Mouse (Mus musculus) liver, embryonic 13.5 days (tissue): ENCODE measurements around the gene Rsrp1. TPM values are rescaled to one million over a fixed set of nuclear protein-coding genes. Genes with fewer than 3 reads are reported as not detected.

ENCODE experiments used
- ATAC-seq: fragments of 200-750 bp; cut with Nextera tagmentation; 2 replicates; pipeline ENCODE4 v1.8.0; 2017; ENCODE audit warnings: low read depth, mild to moderate bottlenecking, moderate number of reproducible peaks, moderate library complexity
- DNase-seq: peaks from one replicate; pipeline ENCODE4 v3.0.0; 2022
- H3K27ac ChIP-seq: fragments of 300-500 bp; sonication (generic); 2 replicates; pipeline ENCODE4 v1.5.1; 2015; ENCODE audit warnings: moderate library complexity, mild to moderate bottlenecking, inconsistent platforms
- H3K27me3 ChIP-seq: fragments of 300-500 bp; sonication (generic); 2 replicates; pipeline ENCODE4 v1.6.1; 2015; ENCODE audit warnings: mild to moderate bottlenecking, inconsistent platforms
- H3K36me3 ChIP-seq: fragments of 300-500 bp; sonication (generic); 2 replicates; pipeline ENCODE4 v1.6.1; 2015; ENCODE audit warnings: mild to moderate bottlenecking, inconsistent platforms
- H3K4me1 ChIP-seq: fragments of 300-500 bp; sonication (generic); replicated peaks from 2 replicates; pipeline ENCODE4 v1.6.1; 2015; ENCODE audit warnings: inconsistent platforms
- H3K4me2 ChIP-seq: fragments of 300-500 bp; sonication (generic); 2 replicates; pipeline ENCODE4 v1.6.1; 2015; ENCODE audit warnings: inconsistent platforms, mild to moderate bottlenecking, moderate library complexity
- H3K4me3 ChIP-seq: fragments of 300-500 bp; sonication (generic); replicated peaks from 2 replicates; pipeline ENCODE4 v1.5.1; 2015; ENCODE audit warnings: mild to moderate bottlenecking, inconsistent platforms
- H3K9ac ChIP-seq: fragments of 300-500 bp; sonication (generic); 2 replicates; pipeline ENCODE4 v1.6.1; 2015; ENCODE audit warnings: mild to moderate bottlenecking, inconsistent platforms
- H3K9me3 ChIP-seq: fragments of 300-500 bp; sonication (generic); replicated peaks from 2 replicates; pipeline ENCODE4 v1.6.1; 2016; ENCODE audit warnings: inconsistent platforms
- WGBS: fragments of 180-500 bp; shearing (Covaris S2); methylation state at CpG from one replicate; pipeline ENCODE4 v1.1.7; 2015; ENCODE audit not compliant: insufficient replicate concordance; 5-methylcytosine and 5-hydroxymethylcytosine counted together
- polyA plus RNA-seq: library from polyadenylated mRNA; unstranded; fragments of >200 nt; fragmentation: Nextera tagmentation; extraction: Ambion mirVana; gene quantifications from 2 replicates; pipeline ENCODE4 v1.2.1, GENCODE M21; 2015

Gene Rsrp1
- polyA plus RNA-seq, 1 experiment from 2014 or later = 232 TPM

DNA sequence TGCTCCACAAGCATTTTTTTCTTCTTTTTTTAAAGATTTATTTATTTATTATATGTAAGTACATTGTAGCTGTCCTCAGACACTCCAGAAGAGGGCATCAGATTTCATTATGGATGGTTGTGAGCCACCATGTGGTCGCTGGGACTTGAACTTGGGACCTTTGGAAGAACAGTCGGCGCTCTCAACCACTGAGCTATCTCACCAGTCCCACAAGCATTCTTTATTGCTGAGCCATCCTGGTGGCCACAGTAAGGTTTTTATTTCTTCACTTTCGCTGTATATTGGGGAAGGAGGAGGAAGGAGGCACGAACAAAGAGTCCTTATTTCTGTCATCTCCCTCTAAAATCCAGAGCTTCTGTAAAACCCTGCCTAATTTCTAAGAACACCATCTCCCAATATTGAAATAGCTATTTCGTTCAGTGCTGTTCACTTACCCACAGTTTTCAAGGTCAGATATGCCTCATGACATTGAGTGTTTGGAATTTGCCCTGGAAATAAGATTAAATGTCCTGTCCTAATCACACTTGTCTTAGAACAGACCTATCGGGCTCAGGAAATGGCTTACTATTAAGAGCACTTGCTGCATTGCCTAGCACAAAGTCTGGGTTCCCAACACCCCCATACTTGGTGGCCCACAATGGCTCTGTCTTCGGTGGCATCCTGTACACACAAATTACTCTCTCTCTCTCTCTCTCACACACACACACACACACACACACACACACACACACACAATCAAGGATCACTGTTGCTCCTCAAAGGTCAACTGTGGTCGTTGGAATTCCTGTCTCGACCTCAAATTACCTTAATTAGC lies 1.1 kb upstream of the Rsrp1 start:
- Histone ChIP-seq H3K27me3 (no peaks in the 10 kb centered on the region), H3K36me3 (peaks cover 34% of the 10 kb centered on the region), H3K27ac (peak overlapping the region; percentile 90), H3K4me1 (peaks cover 64% of the 10 kb centered on the region), H3K9me3 (no peaks in the 10 kb centered on the region), H3K4me3 (peak overlapping the region; percentile 92), H3K4me2 (peak overlapping the region; percentile 76), H3K9ac (peak overlapping the region; percentile 79)
- ATAC-seq (no peak), DNase-seq (no peak)
- 52% methylated on average over 10 of the region's 10 CpGs for WGBS

DNA sequence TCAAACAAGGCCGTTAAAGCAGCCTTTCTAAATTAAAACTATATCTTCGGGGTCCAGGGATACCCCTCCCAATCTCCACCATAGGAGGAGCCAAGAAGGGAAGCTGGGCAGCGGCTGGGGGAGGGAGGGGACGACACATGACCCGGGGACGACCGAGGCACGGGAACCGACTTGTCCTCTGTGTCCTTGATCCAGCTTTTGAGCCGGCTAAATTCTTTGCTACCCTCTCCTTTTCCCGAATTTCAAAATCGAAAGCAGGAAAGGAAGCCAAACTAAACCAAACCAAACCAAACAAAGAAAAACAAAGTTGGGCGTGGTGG lies 507 bp upstream of the Rsrp1 start:
- peak; percentile 30; the same call in 1 of the 2 replicates for ATAC-seq
- Histone ChIP-seq H3K4me1 (peaks cover 64% of the 10 kb centered on the region), H3K4me3 (peak overlapping the region; percentile 92), H3K27ac (peak overlapping the region; percentile 90), H3K9ac (peak overlapping the region; percentile 79), H3K4me2 (peak overlapping the region; percentile 76), H3K9me3 (no peaks in the 10 kb centered on the region), H3K27me3 (no peaks in the 10 kb centered on the region), H3K36me3 (peaks cover 40% of the 10 kb centered on the region)
- peak; percentile 45 for DNase-seq
- 0% methylated on average over 13 of the region's 13 CpGs for WGBS

DNA sequence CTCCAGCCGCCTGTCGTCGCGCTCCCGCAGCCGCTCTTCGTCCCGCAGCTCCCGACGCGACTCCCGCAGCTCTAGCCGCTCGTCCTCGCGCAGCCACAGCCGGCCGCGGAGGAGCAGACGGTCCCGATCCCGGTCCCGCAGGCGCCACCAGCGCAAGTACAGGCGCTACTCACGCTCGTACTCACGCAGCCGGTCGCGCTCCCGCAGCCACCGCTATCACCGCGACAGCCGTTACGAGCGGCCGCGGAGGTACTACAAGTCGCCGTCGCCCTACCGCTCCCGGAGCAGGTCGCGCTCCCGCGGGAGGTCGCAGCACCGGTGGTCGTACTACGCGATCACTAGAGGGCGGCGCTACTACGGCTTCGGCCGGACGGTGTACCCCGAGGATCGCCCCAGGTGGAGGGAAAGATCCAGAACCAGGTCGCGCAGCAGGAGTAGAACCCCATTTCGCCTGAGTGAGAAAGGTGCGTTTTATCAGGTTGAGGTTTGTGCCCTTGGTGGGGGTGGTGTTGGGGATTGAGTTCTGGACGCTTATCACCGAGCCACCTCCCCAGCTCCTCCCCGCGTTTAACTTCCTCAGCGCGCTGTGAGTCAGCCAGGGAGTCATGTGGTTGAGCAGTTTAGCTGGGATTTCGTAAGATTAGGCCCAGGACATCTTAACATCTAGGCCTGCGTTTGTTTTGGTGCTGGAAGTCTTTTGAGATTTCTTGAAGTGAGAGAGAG lies 788 bp downstream of the Rsrp1 start:
- peak overlapping the region; percentile 77 for H3K4me2 ChIP-seq
- peak; percentile 74 for ATAC-seq
- WGBS = under 1% methylated on average over 75 of the region's 75 CpGs
- DNase-seq = peak; percentile 82
- peaks cover 64% of the 10 kb centered on the region for H3K4me1 ChIP-seq
- H3K4me3 ChIP-seq = peak overlapping the region; percentile 92
- H3K9me3 ChIP-seq = no peaks in the 10 kb centered on the region
- H3K27me3 ChIP-seq = no peaks in the 10 kb centered on the region
- H3K36me3 ChIP-seq = peaks cover 53% of the 10 kb centered on the region
- peak overlapping the region; percentile 98 for H3K27ac ChIP-seq
- H3K9ac ChIP-seq = peak overlapping the region; percentile 100

DNA sequence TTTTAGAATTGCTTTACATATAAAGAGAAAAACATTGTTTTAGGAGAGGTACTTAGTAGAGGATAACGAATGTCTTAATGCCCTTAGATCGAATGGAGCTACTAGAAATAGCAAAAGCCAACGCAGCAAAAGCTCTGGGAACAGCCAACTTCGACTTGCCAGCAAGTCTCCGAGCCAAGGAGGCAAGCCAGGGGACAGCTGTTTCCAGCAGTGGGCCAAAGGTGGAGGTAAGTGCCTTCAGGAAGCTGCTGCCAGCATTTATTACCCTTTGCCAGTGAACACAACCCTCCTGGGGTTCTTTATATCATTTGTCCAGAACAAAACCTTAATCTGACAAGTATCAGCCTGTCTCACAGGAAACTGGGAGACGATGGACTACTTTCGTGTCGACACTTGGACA lies 1.8 kb downstream of the Rsrp1 start:
- H3K9ac ChIP-seq = peak overlapping the region; percentile 100
- H3K9me3 ChIP-seq = no peaks in the 10 kb centered on the region
- peaks cover 58% of the 10 kb centered on the region for H3K36me3 ChIP-seq
- H3K27ac ChIP-seq = peak overlapping the region; percentile 69
- H3K27me3 ChIP-seq = no peaks in the 10 kb centered on the region
- ATAC-seq = no peak
- H3K4me2 ChIP-seq = peak overlapping the region; percentile 77
- DNase-seq = no peak
- 60% methylated on average over 8 of the region's 8 CpGs for WGBS
- peak overlapping the region; percentile 92 for H3K4me3 ChIP-seq
- H3K4me1 ChIP-seq = peaks cover 64% of the 10 kb centered on the region

DNA sequence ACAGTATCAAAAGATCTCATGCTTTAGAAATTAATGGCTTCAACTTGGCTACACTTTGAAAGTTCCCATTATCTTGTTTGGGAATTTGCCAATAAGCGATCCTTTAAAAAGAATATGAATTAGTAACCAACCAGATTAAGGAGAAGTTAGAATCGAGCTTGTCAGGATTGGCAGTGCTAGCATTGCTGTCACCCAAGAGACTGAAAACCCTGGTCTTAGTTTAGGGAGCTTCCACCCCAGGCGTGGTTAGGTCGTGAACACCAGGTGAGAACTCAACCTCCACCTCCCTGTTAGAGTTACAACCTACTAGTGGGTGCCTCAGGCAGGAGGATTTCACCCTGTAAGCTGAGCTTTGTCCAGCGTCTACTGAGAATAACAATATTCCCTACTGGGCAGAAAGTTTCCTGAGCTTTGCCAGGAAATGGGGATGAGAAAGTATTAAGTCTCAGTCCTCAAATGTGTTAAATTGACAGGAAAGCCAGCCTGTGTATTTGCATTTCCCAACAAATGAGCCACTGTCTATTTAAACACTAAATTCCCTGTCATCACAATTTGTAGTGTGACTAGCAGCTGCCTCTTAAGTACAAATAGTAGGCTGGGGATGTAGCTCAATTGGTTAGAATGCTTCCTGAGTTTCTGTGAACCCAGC lies 4.5 kb downstream of the Rsrp1 start:
- Histone ChIP-seq H3K4me2 (0 out of 2 replicates have a peak overlapping the region, but pooled peaks have one; percentile 8), H3K4me1 (peaks cover 69% of the 10 kb centered on the region), H3K9ac (no peak overlapping the region), H3K27me3 (no peaks in the 10 kb centered on the region), H3K9me3 (no peaks in the 10 kb centered on the region), H3K36me3 (peaks cover 69% of the 10 kb centered on the region), H3K27ac (peak overlapping the region; percentile 98; the same call in 1 of the 2 replicates), H3K4me3 (no peak overlapping the region)
- ATAC-seq (no peak), DNase-seq (no peak)
- whole genome bisulfite sequencing = 70% methylated on average over 5 of the region's 5 CpGs

DNA sequence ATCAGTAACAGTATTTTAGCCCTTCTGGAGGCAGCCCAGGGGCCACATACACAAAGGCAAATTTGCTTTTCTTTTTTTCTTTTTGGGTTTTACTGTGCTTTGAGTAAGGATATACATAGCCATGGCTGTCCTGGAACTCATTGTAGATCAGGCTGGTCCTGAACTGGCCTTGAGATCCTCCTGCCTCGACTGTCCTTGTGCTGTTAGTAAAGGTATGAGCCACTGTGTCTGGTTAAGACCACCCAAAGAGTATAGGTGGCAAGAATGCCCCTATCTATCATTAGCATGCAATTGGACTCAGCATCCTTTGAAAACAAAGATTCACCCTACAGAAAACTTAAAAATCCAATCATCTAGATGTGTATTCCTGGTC lies 5.1 kb downstream of the Rsrp1 start:
- H3K27ac ChIP-seq = peak overlapping the region; percentile 98; the same call in 1 of the 2 replicates
- H3K4me1 ChIP-seq = peaks cover 73% of the 10 kb centered on the region
- DNase-seq (no peak), ATAC-seq (no peak)
- no peaks in the 10 kb centered on the region for H3K9me3 ChIP-seq
- H3K36me3 ChIP-seq = peaks cover 74% of the 10 kb centered on the region
- H3K27me3 ChIP-seq = no peaks in the 10 kb centered on the region
- H3K9ac ChIP-seq = no peak overlapping the region
- 0 out of 2 replicates have a peak overlapping the region, but pooled peaks have one; percentile 8 for H3K4me2 ChIP-seq
- H3K4me3 ChIP-seq = no peak overlapping the region
- 77% methylated on average over 1 of the region's 1 CpGs for WGBS

DNA sequence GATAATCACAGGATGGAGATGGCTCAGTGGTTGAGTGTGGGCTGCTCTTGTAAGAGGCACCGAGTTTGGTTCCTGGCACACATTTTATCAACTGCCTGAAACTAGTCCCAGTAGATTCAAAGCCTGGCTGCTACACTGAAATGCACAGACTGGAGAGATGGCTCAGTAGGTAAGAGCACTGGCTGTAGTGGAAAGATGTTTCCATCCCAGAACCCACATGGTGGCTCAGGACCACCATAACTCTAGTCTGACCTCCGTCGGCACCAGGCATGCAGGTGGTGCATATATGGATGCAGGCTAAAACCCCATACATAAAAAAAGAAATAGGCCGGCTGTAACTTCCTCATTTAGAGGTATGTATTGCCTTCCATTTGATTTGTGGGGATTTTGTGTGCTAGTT lies 6.1 kb downstream of the Rsrp1 start:
- ATAC-seq (no peak), DNase-seq (no peak)
- H3K9me3 ChIP-seq = no peaks in the 10 kb centered on the region
- H3K27me3 ChIP-seq = no peaks in the 10 kb centered on the region
- peaks cover 77% of the 10 kb centered on the region for H3K36me3 ChIP-seq
- peak overlapping the region; percentile 98 for H3K4me3 ChIP-seq
- 43% methylated on average over 4 of the region's 4 CpGs for WGBS
- H3K4me1 ChIP-seq = peaks cover 73% of the 10 kb centered on the region
- peak overlapping the region; percentile 77 for H3K4me2 ChIP-seq
- peak overlapping the region; percentile 98 for H3K27ac ChIP-seq
- H3K9ac ChIP-seq = peak overlapping the region; percentile 71

DNA sequence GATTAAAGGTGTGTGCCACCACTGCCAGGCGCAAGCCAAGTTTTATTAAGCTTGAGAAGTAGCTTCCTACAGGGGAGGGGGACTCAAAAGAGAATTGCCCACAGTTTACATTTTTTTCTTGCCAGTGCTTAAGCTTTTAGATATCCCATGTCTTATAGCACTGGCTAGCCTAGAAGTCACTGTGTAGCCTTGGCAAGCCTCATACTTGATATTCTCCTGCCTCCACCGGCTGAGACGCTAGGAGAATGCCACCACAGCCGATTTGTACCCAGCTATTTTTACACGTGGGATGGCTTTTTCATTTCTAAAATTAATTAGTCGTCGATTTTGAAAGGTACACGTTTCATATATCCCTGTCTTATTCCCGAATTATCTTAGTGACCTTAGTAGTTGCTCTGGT lies 6.8 kb downstream of the Rsrp1 start:
- ATAC-seq (no peak), DNase-seq (no peak)
- Histone ChIP-seq H3K4me1 (peaks cover 72% of the 10 kb centered on the region), H3K36me3 (peaks cover 79% of the 10 kb centered on the region), H3K4me3 (peak overlapping the region; percentile 98), H3K9ac (peak overlapping the region; percentile 71), H3K4me2 (peak overlapping the region; percentile 77), H3K27me3 (no peaks in the 10 kb centered on the region), H3K27ac (peak overlapping the region; percentile 98), H3K9me3 (no peaks in the 10 kb centered on the region)
- WGBS = 23% methylated on average over 9 of the region's 9 CpGs

DNA sequence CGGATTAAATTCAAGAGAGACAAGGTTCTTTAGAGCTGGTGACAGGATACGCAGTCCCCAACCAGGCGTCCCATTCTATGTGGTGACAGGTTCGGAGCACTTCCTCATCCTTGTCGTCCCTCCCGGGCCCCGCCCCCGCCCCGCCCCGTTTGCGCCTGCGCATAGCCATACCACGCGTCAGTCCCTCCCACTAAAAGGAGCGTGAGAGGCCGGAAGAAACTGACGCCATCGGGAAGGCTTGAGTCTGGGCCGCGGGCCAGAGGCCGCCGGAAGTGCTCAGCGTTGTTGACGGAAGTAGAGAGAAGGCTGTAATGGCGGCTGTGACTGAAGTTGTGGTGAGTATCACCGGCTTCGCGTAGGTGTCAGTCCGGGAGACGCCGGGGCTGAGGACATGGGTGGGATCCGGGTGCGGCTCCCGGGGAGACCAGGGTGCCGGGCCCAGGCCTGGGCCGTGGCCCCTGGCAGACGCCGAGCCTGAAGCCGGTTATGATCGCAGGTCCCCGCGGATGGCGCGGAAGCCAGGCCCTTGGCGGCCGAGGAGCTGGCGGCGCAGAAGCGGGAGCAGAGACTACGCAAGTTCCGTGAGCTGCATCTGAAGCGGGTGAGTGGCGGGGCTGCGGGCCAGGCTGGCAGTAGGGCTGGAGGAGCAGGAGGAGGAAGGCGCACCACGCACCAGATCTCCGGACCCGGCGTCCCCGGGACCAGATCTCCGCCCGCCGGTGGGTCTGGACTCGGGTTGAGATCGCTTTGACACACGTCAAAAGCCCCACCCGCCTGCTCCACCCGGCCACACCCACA lies 7.5 kb downstream of the Rsrp1 start, which contains the start of gene Syf2:
Syf2 (plus strand) TSS at position 215 of the 798 bp plus-strand sequence.
- peak; percentile 96 for ATAC-seq
- WGBS = under 1% methylated on average over 68 of the region's 68 CpGs

DNA sequence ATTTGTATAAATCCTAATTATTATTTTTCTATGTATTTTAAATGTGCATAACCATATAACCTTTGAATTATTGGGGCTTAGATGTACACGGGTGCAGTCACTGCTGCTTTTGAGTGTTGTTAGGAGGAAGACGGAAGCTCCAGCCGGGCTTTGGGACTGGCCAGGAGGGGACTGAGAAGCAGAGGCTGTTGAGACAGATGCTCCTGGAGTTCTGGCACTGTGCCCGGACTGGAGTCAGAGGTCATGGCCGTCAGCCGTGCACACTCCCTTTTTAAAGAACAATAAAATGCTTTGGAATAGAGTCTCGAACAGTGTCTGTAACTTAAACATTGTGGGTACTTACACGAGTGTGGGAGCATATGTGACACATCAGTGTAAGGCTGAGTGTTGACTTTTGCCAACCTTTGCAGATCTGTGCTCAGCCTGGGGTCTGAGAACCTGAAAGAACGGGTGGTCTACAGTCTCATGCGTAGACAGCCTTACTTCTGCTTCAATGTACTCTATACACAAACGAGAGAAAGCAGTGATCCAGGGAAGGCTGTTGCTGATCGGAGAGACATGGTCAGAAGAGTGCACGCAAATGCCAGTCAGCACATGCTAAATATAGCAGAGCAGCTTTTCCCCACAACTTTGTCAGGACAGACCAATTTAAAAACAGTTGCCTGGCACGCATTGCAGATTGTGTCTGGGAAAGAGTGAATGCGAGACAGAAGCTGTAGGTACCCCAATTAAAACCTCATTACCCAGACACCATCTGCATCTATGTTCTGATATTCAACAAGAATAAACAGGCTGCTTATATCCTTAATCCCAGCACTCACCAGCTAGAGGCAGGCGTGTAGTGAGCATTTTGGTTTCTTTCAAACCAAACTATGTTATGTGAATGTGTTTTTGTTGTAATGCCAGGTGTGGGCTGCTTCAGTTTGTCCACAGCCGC lies 14.1 kb downstream of the Rsrp1 start:
- Histone ChIP-seq H3K4me2 (no peak overlapping the region), H3K4me3 (no peak overlapping the region), H3K27me3 (peaks cover 8% of the 10 kb centered on the region; the same call in 1 of the 2 replicates), H3K4me1 (peaks cover 9% of the 10 kb centered on the region), H3K36me3 (peaks cover 54% of the 10 kb centered on the region), H3K27ac (no peak overlapping the region), H3K9ac (no peak overlapping the region), H3K9me3 (no peaks in the 10 kb centered on the region)
- DNase-seq (no peak), ATAC-seq (no peak)
- 76% methylated on average over 17 of the region's 17 CpGs for WGBS

More for the DNA sequence above, 7.5 kb downstream of the Rsrp1 start, which contains the start of gene Syf2:
- peak within 1 kb of the TSS; percentile 93 for H3K9ac ChIP-seq
- H3K27ac ChIP-seq = peak within 1 kb of the TSS; percentile 98
- H3K36me3 ChIP-seq = peaks cover 79% of the 10 kb centered on the region
- peak; percentile 86 for DNase-seq
- peak within 1 kb of the TSS; percentile 98 for H3K4me3 ChIP-seq
- H3K4me2 ChIP-seq = peak within 1 kb of the TSS; percentile 80
- no peaks in the 10 kb centered on the region for H3K27me3 ChIP-seq
- H3K9me3 ChIP-seq = no peaks in the 10 kb centered on the region
- H3K4me1 ChIP-seq = peaks cover 65% of the 10 kb centered on the region
